Mouse (Mus musculus) lung, postnatal 0 days (tissue): ENCODE measurements at regions not wholly inside any gene's neighbourhood (a gene's known extent, or its start where the extent isn't known, plus 50 kb on each side); places are given as distances from the start of the nearest gene placed in this dataset.

ENCODE experiments used
- CTCF ChIP-seq: IDR thresholded peaks from 2 replicates; pipeline ENCODE4 v1.5.1; 2016; ENCODE audit warnings: antibody characterized with exemption, mild to moderate bottlenecking
- EP300 ChIP-seq: IDR thresholded peaks from 2 replicates; pipeline ENCODE4 v1.6.1; 2016; ENCODE audit warnings: antibody characterized with exemption, mild to moderate bottlenecking, control low read depth

- no peak for TF ChIP-seq CTCF
- no peak for TF ChIP-seq EP300
Observed at GRCm38 (mm10) chr15:93910158-93910557, 314.5 kb upstream of the Prickle1 start.
